ENCODE assay signal across 11 mouse cellular contexts in genomic region chr1:132530631-132531191, GRCm38 (mm10). TPM values are rescaled to one million over a fixed set of nuclear protein-coding genes. Genes with fewer than 3 reads are reported as not detected.
DNase-seq lines count a peak whose midpoint lies in the region; ATAC-seq lines count a peak whose summit lies in the region.
"Had no signal": no experiment of that assay in that cellular context is flagged by ENCODE, and none has a peak within 500 bp of the region (broad histone marks: within the 10 kb centered on the region; RNA-seq: fewer than 3 reads in every experiment).

No protein-coding gene starts in this region.

- H3K27ac ChIP-seq in kidney, embryonic 15.5 days, result no peak overlapping the region
- H3K27ac ChIP-seq in forebrain, embryonic 11.5 days (ENCODE audit: low read depth, low read length), result peak overlapping the region; percentile 70
- no peak overlapping the region for H3K27ac ChIP-seq in intestine, embryonic 16.5 days (ENCODE audit: low read length)

- ATAC-seq in kidney, embryonic 15.5 days (replicated peaks; ENCODE audit: low FRiP score), result 0 out of 2 replicates have a peak, but pooled peaks have one; percentile 13
- peak; percentile 83 for ATAC-seq in forebrain, embryonic 11.5 days (replicated peaks; ENCODE audit: low FRiP score)
- 0 out of 2 replicates have a peak, but pooled peaks have one; percentile 14 for ATAC-seq in intestine, embryonic 16.5 days
- ATAC-seq: activated CD4-positive, CD25-positive, alpha-beta regulatory T cell, adult 4 months; lung, postnatal 0 days had no signal

- peaks cover 28% of the 10 kb centered on the region for H3K4me1 ChIP-seq in kidney, embryonic 15.5 days
- peaks cover 16% of the 10 kb centered on the region for H3K4me1 ChIP-seq in forebrain, embryonic 11.5 days (replicated peaks; ENCODE audit: control insufficient read depth, insufficient read depth, low read length)
- peaks cover 8% of the 10 kb centered on the region for H3K4me1 ChIP-seq in intestine, embryonic 16.5 days (ENCODE audit: control insufficient read depth, insufficient read depth, low read length)

- peaks cover 29% of the 10 kb centered on the region for H3K27me3 ChIP-seq in kidney, embryonic 15.5 days
- no peaks in the 10 kb centered on the region for H3K27me3 ChIP-seq in forebrain, embryonic 11.5 days (ENCODE audit: control insufficient read depth, insufficient read depth, low read length)
- H3K27me3 ChIP-seq in intestine, embryonic 16.5 days (replicated peaks; ENCODE audit: control insufficient read depth, insufficient read depth, low read length), result no peaks in the 10 kb centered on the region

- DNase-seq in kidney, postnatal 4 days, result no peak
- DNase-seq in forebrain, embryonic 11.5 days (ENCODE audit: low spot score), result peak; percentile 82
- DNase-seq in retina, embryonic 14.5 days (ENCODE audit: low spot score), result peak; percentile 81
- no peak for DNase-seq in ovary, adult 18-20 months (ENCODE audit: low spot score)
- DNase-seq in thymus, postnatal 0 days (ENCODE audit: low spot score), result no peak
- no peak for DNase-seq in left cerebral cortex, adult 11 months (ENCODE audit: low spot score)
- DNase-seq: kidney, adult 18-20 months had no signal

- WGBS in kidney, embryonic 15.5 days, result 9% methylated on average over 5 of the region's 5 CpGs
- 2% methylated on average over 5 of the region's 5 CpGs for WGBS in forebrain, embryonic 11.5 days
- WGBS in intestine, embryonic 16.5 days, result 12% methylated on average over 5 of the region's 5 CpGs

- H3K4me3 ChIP-seq in kidney, embryonic 15.5 days (replicated peaks), result no peak overlapping the region
- H3K4me3 ChIP-seq in forebrain, embryonic 11.5 days (ENCODE audit: low read depth, low read length), result no peak overlapping the region
- no peak overlapping the region for H3K4me3 ChIP-seq in intestine, embryonic 16.5 days (ENCODE audit: low read length)

- no peak overlapping the region for H3K4me2 ChIP-seq in kidney, embryonic 15.5 days
- H3K4me2 ChIP-seq in forebrain, embryonic 11.5 days (ENCODE audit: low read depth, low read length, severe bottlenecking), result 0 out of 2 replicates have a peak overlapping the region, but pooled peaks have one; percentile 13
- no peak overlapping the region for H3K4me2 ChIP-seq in intestine, embryonic 16.5 days (ENCODE audit: low read depth, low read length)

- H3K9ac ChIP-seq in kidney, embryonic 15.5 days, result no peak overlapping the region
- H3K9ac ChIP-seq in forebrain, embryonic 11.5 days (ENCODE audit: low read length), result peak overlapping the region; percentile 31
- no peak overlapping the region for H3K9ac ChIP-seq in intestine, embryonic 16.5 days (ENCODE audit: low read depth, low read length)

- no peaks in the 10 kb centered on the region for H3K36me3 ChIP-seq in kidney, embryonic 15.5 days
- no peaks in the 10 kb centered on the region for H3K36me3 ChIP-seq in forebrain, embryonic 11.5 days (ENCODE audit: control insufficient read depth, insufficient read depth, low read length)
- H3K36me3 ChIP-seq in intestine, embryonic 16.5 days (ENCODE audit: control insufficient read depth, insufficient read depth, low read length), result no peaks in the 10 kb centered on the region

- no peaks in the 10 kb centered on the region for H3K9me3 ChIP-seq in kidney, embryonic 15.5 days (replicated peaks)
- H3K9me3 ChIP-seq in forebrain, embryonic 11.5 days (ENCODE audit: control insufficient read depth, low read length), result no peaks in the 10 kb centered on the region
- no peaks in the 10 kb centered on the region for H3K9me3 ChIP-seq in intestine, embryonic 16.5 days (ENCODE audit: control insufficient read depth, low read length)

RNA-seq across cellular contexts. Expression of gene Cntn2, which starts 12.3 kb away (rescaled TPM):
- 0.30 and 0.82 TPM in 2 replicates for polyA plus RNA-seq in kidney, embryonic 15.5 days (2015; fragmentation: Nextera tagmentation; extraction: Ambion mirVana)
- 15.3 and 16.9 TPM in 2 replicates for polyA plus RNA-seq in forebrain, embryonic 11.5 days (2014; fragmentation: Nextera tagmentation; extraction: Ambion mirVana)
- 0.27 and 0.31 TPM in 2 replicates for polyA plus RNA-seq in intestine, embryonic 16.5 days (2015; fragmentation: Nextera tagmentation; extraction: Ambion mirVana)
- polyA plus RNA-seq in thymus, postnatal 0 days (2015; fragmentation: Nextera tagmentation; extraction: Ambion mirVana), result 0.08 and 0.23 TPM in 2 replicates
- polyA plus RNA-seq: activated CD4-positive, CD25-positive, alpha-beta regulatory T cell, adult 4 months had no signal

RNA-seq across cellular contexts. Expression of gene Tmem81, which starts 24.7 kb away (rescaled TPM):
- 1.5 and 1.6 TPM in 2 replicates for polyA plus RNA-seq in kidney, embryonic 15.5 days (2015; fragmentation: Nextera tagmentation; extraction: Ambion mirVana)
- 1.1 and 1.3 TPM in 2 replicates for polyA plus RNA-seq in forebrain, embryonic 11.5 days (2014; fragmentation: Nextera tagmentation; extraction: Ambion mirVana)
- 1.4 and 1.7 TPM in 2 replicates for polyA plus RNA-seq in intestine, embryonic 16.5 days (2015; fragmentation: Nextera tagmentation; extraction: Ambion mirVana)
- polyA plus RNA-seq in thymus, postnatal 0 days (2015; fragmentation: Nextera tagmentation; extraction: Ambion mirVana), result 1.8 and 2.1 TPM in 2 replicates

RNA-seq across cellular contexts. Expression of gene Rbbp5, which starts 53.5 kb away (rescaled TPM):
- polyA plus RNA-seq in kidney, embryonic 15.5 days (2015; fragmentation: Nextera tagmentation; extraction: Ambion mirVana), result 48.1 and 49.7 TPM in 2 replicates
- polyA plus RNA-seq in forebrain, embryonic 11.5 days (2014; fragmentation: Nextera tagmentation; extraction: Ambion mirVana), result 62.0 and 67.3 TPM in 2 replicates
- polyA plus RNA-seq in intestine, embryonic 16.5 days (2015; fragmentation: Nextera tagmentation; extraction: Ambion mirVana), result 36.5 and 36.9 TPM in 2 replicates
- 41.3 and 44.7 TPM in 2 replicates for polyA plus RNA-seq in thymus, postnatal 0 days (2015; fragmentation: Nextera tagmentation; extraction: Ambion mirVana)

Comparison
In these comparisons a context has a peak if more than half of its experiments do, and no peak if none do; other contexts are left out.
1. ATAC-seq: peak in every context shown above with its lines; median percentile 83 in forebrain, embryonic 11.5 days; 14 in intestine, embryonic 16.5 days; 13 in kidney, embryonic 15.5 days.
2. DNase-seq: peak in forebrain, embryonic 11.5 days (single experiment) and retina, embryonic 14.5 days (single experiment); none in kidney, postnatal 4 days (0 of 2), ovary, adult 18-20 months (single experiment), thymus, postnatal 0 days (single experiment) and left cerebral cortex, adult 11 months (single experiment).